Comparison of ENCODE assay signal across 9 mouse cellular contexts in the genomic region with DNA sequence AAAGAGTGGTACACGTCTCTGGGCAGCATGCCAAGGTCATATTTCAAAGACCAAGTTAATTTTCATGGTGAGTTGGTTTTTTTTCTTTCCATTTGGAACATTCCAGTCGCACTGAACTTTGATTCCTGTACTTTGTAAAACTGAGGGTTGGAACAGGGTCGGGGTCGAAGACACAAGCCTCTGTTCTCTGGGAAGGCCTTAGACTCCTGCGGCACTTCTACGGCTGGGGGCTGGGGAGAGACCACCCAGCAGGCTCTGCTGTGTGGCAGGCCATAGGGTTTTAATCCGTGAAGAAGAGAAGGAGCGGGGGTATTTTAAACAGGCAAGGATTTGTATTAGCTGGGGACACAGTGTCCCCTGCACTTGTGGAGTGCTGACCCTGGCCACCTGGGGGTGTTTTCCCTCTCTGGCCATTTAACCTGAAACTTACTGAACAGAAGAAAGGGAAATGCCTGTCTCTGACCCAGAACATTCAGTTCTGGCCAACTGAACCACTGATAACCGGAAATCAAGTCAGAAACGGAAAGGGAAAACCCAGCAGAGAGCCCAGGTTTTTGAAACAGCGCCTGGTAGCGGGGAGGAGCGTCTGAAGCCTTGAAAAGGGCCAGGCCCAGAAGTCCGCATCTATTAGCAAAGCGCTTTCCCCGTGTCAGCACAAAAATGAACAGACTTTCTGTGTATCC. TPM values are rescaled to one million over a fixed set of nuclear protein-coding genes. Genes with fewer than 3 reads are reported as not detected.
DNase-seq lines count a peak whose midpoint lies in the region; ATAC-seq lines count a peak whose summit lies in the region.
"Had no signal": no experiment of that assay in that cellular context is flagged by ENCODE, and none has a peak within 500 bp of the region (broad histone marks: within the 10 kb centered on the region; RNA-seq: fewer than 3 reads in every experiment).

No protein-coding gene starts in this region.

- H3K4me2 ChIP-seq in forebrain, embryonic 11.5 days (ENCODE audit: low read depth, low read length, severe bottlenecking): no peak overlapping the region
- H3K4me2 ChIP-seq in forebrain, embryonic 13.5 days: no peak overlapping the region

- H3K4me3 ChIP-seq in forebrain, embryonic 11.5 days (ENCODE audit: low read depth, low read length): no peak overlapping the region
- H3K4me3 ChIP-seq in forebrain, embryonic 13.5 days: no peak overlapping the region
- no peak overlapping the region for H3K4me3 ChIP-seq in limb, embryonic 10.5 days

- no peak for ATAC-seq in forebrain, embryonic 11.5 days (replicated peaks; ENCODE audit: low FRiP score)
- no peak for ATAC-seq in forebrain, embryonic 13.5 days
- no peak for ATAC-seq in cerebellum, adult (ENCODE audit: insufficient number of reproducible peaks, low FRiP score, low TSS enrichment)

- H3K36me3 ChIP-seq in forebrain, embryonic 11.5 days (ENCODE audit: control insufficient read depth, insufficient read depth, low read length): no peaks in the 10 kb centered on the region
- no peaks in the 10 kb centered on the region for H3K36me3 ChIP-seq in forebrain, embryonic 13.5 days (ENCODE audit: poor library complexity, severe bottlenecking)
- no peaks in the 10 kb centered on the region for H3K36me3 ChIP-seq in limb, embryonic 10.5 days

- H3K9ac ChIP-seq in forebrain, embryonic 11.5 days (ENCODE audit: low read length): no peak overlapping the region
- no peak overlapping the region for H3K9ac ChIP-seq in forebrain, embryonic 13.5 days

- WGBS in forebrain, embryonic 11.5 days: 20% methylated on average over 16 of the region's 16 CpGs
- WGBS in forebrain, embryonic 13.5 days: 17% methylated on average over 16 of the region's 16 CpGs
- 29% methylated on average over 16 of the region's 16 CpGs for WGBS in limb, embryonic 10.5 days

- peak overlapping the region; percentile 21; the same call in 1 of the 2 replicates for H3K27ac ChIP-seq in forebrain, embryonic 11.5 days (ENCODE audit: low read depth, low read length)
- no peak overlapping the region for H3K27ac ChIP-seq in forebrain, embryonic 13.5 days
- peak overlapping the region; percentile 71 for H3K27ac ChIP-seq in limb, embryonic 10.5 days

- no peaks in the 10 kb centered on the region for H3K9me3 ChIP-seq in forebrain, embryonic 11.5 days (ENCODE audit: control insufficient read depth, low read length)
- no peaks in the 10 kb centered on the region for H3K9me3 ChIP-seq in forebrain, embryonic 13.5 days (replicated peaks)
- no peaks in the 10 kb centered on the region for H3K9me3 ChIP-seq in limb, embryonic 10.5 days (replicated peaks)

- no peaks in the 10 kb centered on the region for H3K27me3 ChIP-seq in forebrain, embryonic 11.5 days (ENCODE audit: control insufficient read depth, insufficient read depth, low read length)
- H3K27me3 ChIP-seq in forebrain, embryonic 13.5 days: no peaks in the 10 kb centered on the region
- no peaks in the 10 kb centered on the region for H3K27me3 ChIP-seq in limb, embryonic 10.5 days (ENCODE audit: low read depth, poor library complexity, severe bottlenecking)

- H3K4me1 ChIP-seq in forebrain, embryonic 11.5 days (replicated peaks; ENCODE audit: control insufficient read depth, insufficient read depth, low read length): peaks cover 4% of the 10 kb centered on the region
- H3K4me1 ChIP-seq in forebrain, embryonic 13.5 days: no peaks in the 10 kb centered on the region
- H3K4me1 ChIP-seq in limb, embryonic 10.5 days: peaks cover 84% of the 10 kb centered on the region

- DNase-seq in forebrain, embryonic 11.5 days (ENCODE audit: low spot score): no peak
- peak; percentile 11 for DNase-seq in retina, postnatal 1 day
- DNase-seq in retina, embryonic 14.5 days (ENCODE audit: low spot score): no peak
- peak; percentile 69 for DNase-seq in limb, embryonic 10.5 days (ENCODE audit: low spot score)
- peak; percentile 9 for DNase-seq in yolk sac, embryonic 10.5 days (ENCODE audit: low spot score)
- DNase-seq in cerebellum, postnatal 10 days: no peak
- DNase-seq: heart, postnatal 4 days had no signal

RNA-seq across cellular contexts. Expression of gene H2afy2, which starts 42.9 kb away (rescaled TPM):
- 260 and 266 TPM in 2 replicates for polyA plus RNA-seq in forebrain, embryonic 11.5 days (2014; fragmentation: Nextera tagmentation; extraction: Ambion mirVana)
- 321 and 326 TPM in 2 replicates for polyA plus RNA-seq in forebrain, embryonic 13.5 days (2015; fragmentation: Nextera tagmentation; extraction: Ambion mirVana)
- polyA plus RNA-seq in limb, embryonic 10.5 days (2016; fragmentation: Nextera tagmentation; extraction: Ambion mirVana): 285 and 298 TPM in 2 replicates

Comparison
In these comparisons a context has a peak if more than half of its experiments do, and no peak if none do; other contexts are left out.
1. DNase-seq: peak in retina, postnatal 1 day (single experiment), limb, embryonic 10.5 days (single experiment) and yolk sac, embryonic 10.5 days (single experiment); none in forebrain, embryonic 11.5 days (single experiment), retina, embryonic 14.5 days (single experiment) and cerebellum, postnatal 10 days (0 of 2).